Mouse (Mus musculus) c-Kit-negative CD71-positive TER-119-positive erythroid progenitor cells, embryonic 14.5 days (primary cell): Measurements from ENCODE around the gene Mrps23.

ENCODE experiments used
- DNase-seq: peaks from one replicate; pipeline ENCODE4 v3.0.0-alpha.2; 2013; ENCODE audit warnings: low read depth, low spot score

Mrps23 gene

GRCm38 (mm10) chr11:88207697-88208096, 3.5 kb downstream of the Mrps23 start:
- no peak for DNase-seq

GRCm38 (mm10) chr11:88211824-88212582, 7.8 kb downstream of the Mrps23 start:
- no peak for DNase-seq

GRCm38 (mm10) chr11:88213757-88214156, 9.6 kb downstream of the Mrps23 start:
- DNase-seq, result no peak

- DNase-seq, result no peak
These were observed 11.0 kb downstream of the Mrps23 start for GRCm38 (mm10) chr11:88214881-88215831.

- DNase-seq, result peak; percentile 15
These were observed 12.1 kb downstream of the Mrps23 start for GRCm38 (mm10) chr11:88216231-88216685.

- no peak for DNase-seq
These were observed 14.0 kb downstream of the Mrps23 start for GRCm38 (mm10) chr11:88218155-88218554.

GRCm38 (mm10) chr11:88218586-88218985, 14.4 kb downstream of the Mrps23 start:
- DNase-seq, result no peak

- no peak for DNase-seq
These were observed 17.8 kb downstream of the Mrps23 start for GRCm38 (mm10) chr11:88221929-88222475.

GRCm38 (mm10) chr11:88227001-88227957, 23.1 kb downstream of the Mrps23 start:
- no peak for DNase-seq

GRCm38 (mm10) chr11:88231213-88231790, 27.1 kb downstream of the Mrps23 start:
- no peak for DNase-seq

GRCm38 (mm10) chr11:88233528-88234427, 29.6 kb downstream of the Mrps23 start:
- DNase-seq, result no peak

GRCm38 (mm10) chr11:88234789-88235188, 30.6 kb downstream of the Mrps23 start:
- DNase-seq, result no peak

GRCm38 (mm10) chr11:88235221-88236203, 31.3 kb downstream of the Mrps23 start:
- DNase-seq, result no peak

- DNase-seq, result no peak
These were observed 36.1 kb downstream of the Mrps23 start for GRCm38 (mm10) chr11:88240275-88240674.

GRCm38 (mm10) chr11:88240736-88241353, 36.7 kb downstream of the Mrps23 start:
- no peak for DNase-seq

- no peak for DNase-seq
These were observed 37.5 kb downstream of the Mrps23 start for GRCm38 (mm10) chr11:88241468-88242301.

- DNase-seq, result no peak
These were observed 41.5 kb downstream of the Mrps23 start for GRCm38 (mm10) chr11:88245581-88246170.
